Mouse (Mus musculus) cerebellum, adult 11 months (tissue): ENCODE measurements at regions not wholly inside any gene's neighbourhood (a gene's known extent, or its start where the extent isn't known, plus 50 kb on each side); places are given as distances from the start of the nearest gene placed in this dataset.

ENCODE experiments used
- DNase-seq: peaks from one replicate; pipeline ENCODE4 v3.0.0; 2022

GRCm38 (mm10) chr8:7718898-7719696, 941.9 kb downstream of the Efnb2 start:
- no peak for DNase-seq

- no peak for DNase-seq
Observed at GRCm38 (mm10) chr8:7710764-7711163, 950.3 kb downstream of the Efnb2 start.

- DNase-seq: no peak
Observed at GRCm38 (mm10) chr8:7709406-7709805, 951.6 kb downstream of the Efnb2 start.

- no peak for DNase-seq
Observed at GRCm38 (mm10) chr8:7691355-7691996, 969.6 kb downstream of the Efnb2 start.

- DNase-seq: no peak
Observed at GRCm38 (mm10) chr8:7653804-7654203, 1007.2 kb downstream of the Efnb2 start.
